Mouse (Mus musculus): ENCODE measurements at regions not wholly inside any gene's neighbourhood (a gene's known extent, or its start where the extent isn't known, plus 50 kb on each side); places are given as distances from the start of the nearest gene placed in this dataset.

DNA sequence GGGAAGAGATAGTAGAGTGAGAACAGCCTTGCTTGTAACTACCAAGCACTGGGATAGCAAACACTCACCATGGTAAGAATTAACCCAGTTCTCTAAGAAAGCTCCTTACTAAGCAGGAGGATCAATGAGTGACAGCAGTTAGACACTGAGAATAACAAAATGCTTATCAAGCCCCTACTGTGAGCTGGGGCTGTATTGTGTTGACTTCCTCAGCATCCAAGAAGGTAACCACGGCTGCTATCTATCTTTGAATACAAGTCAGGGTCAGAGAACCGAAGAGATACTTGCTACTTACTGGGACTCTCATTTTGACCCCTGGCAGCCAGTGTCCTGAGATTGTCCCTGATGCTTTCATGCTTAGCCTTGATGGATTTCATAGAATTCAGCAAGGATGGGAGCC is 1248.4 kb upstream of the A1bg start:
- DNase-seq (ENCODE audit: extremely low read depth), result no peak
- Histone ChIP-seq H3K9ac (ENCODE audit: insufficient read depth, low read depth) (no peak overlapping the region), H3K36me3 (replicated peaks in 1 of 2; ENCODE audit: control insufficient read depth in 1 of 2, insufficient read depth in 1 of 2, low read length in 1 of 2) (peaks cover 34 to 82% of the 10 kb centered on the region in 2 experiments), H3K79me2 (replicated peaks; ENCODE audit: control insufficient read depth, extremely low read depth, insufficient read depth, poor library complexity, severe bottlenecking) (peaks cover 85% of the 10 kb centered on the region), H3K4me1 (ENCODE audit: control insufficient read depth in 1 of 2, insufficient read depth in 2 of 2) (peaks cover 65 to 98% of the 10 kb centered on the region in 2 experiments), H3K4me2 (ENCODE audit: insufficient read depth, low read depth, poor library complexity, severe bottlenecking) (peak overlapping the region; percentile 23), H3K27ac (ENCODE audit: insufficient read depth, low read depth) (peak overlapping the region; percentile 58), H3K4me3 (replicated peaks in 1 of 3; ENCODE audit: low read depth in 2 of 3, low read length in 2 of 3, poor library complexity in 1 of 3) (no peak overlapping the region), H3K27me3 (replicated peaks) (no peaks in the 10 kb centered on the region), H3K9me3 (replicated peaks; ENCODE audit: low read length) (no peaks in the 10 kb centered on the region)
- in situ Hi-C loops (cut with MboI; ENCODE audit: low pct_ligation_motif_present, low pct_unique_long_range_greater_than_20kb, low sequenced_read_pairs), result no loop called here
- TF ChIP-seq ZKSCAN1 (IDR thresholded peaks at IDR 0.05; ENCODE audit: borderline replicate concordance, low read depth, low read length), result no peak
- TF ChIP-seq ZMIZ1 (IDR thresholded peaks at IDR 0.05; ENCODE audit: low read depth, low read length), result no peak
- no peak for TF ChIP-seq CHD2 (IDR thresholded peaks at IDR 0.05; ENCODE audit: low read length)
- TF ChIP-seq JUN (IDR thresholded peaks at IDR 0.05; ENCODE audit: insufficient read depth, low read depth, low read length), result no peak
- TF ChIP-seq CHD1 (IDR thresholded peaks at IDR 0.05; ENCODE audit: low read depth, low read length), result peak; percentile 10; the same call in 1 of the 2 replicates
- no peak for TF ChIP-seq NRF1 (IDR thresholded peaks at IDR 0.05; ENCODE audit: low read depth, low read length)
- dilution Hi-C loops (cut with MboI; ENCODE audit: extremely low pct_ligation_motif_present, extremely low pct_unique_long_range_greater_than_20kb, low sequenced_read_pairs), result no loop called here

- Histone ChIP-seq H3K36me3 (replicated peaks in 1 of 2; ENCODE audit: control insufficient read depth in 1 of 2, insufficient read depth in 1 of 2, low read length in 1 of 2) (peaks cover 32 to 82% of the 10 kb centered on the region in 2 experiments), H3K4me1 (ENCODE audit: control insufficient read depth in 1 of 2, insufficient read depth in 2 of 2) (peaks cover 63 to 98% of the 10 kb centered on the region in 2 experiments), H3K4me3 (replicated peaks in 1 of 3; ENCODE audit: low read depth in 2 of 3, low read length in 2 of 3, poor library complexity in 1 of 3) (no peak overlapping the region), H3K27ac (ENCODE audit: insufficient read depth, low read depth) (peak overlapping the region; percentile 99), H3K4me2 (ENCODE audit: insufficient read depth, low read depth, poor library complexity, severe bottlenecking) (peak overlapping the region; percentile 76), H3K9me3 (replicated peaks; ENCODE audit: low read length) (no peaks in the 10 kb centered on the region), H3K9ac (ENCODE audit: insufficient read depth, low read depth) (peak overlapping the region; percentile 30; the same call in 1 of the 2 replicates), H3K79me2 (replicated peaks; ENCODE audit: control insufficient read depth, extremely low read depth, insufficient read depth, poor library complexity, severe bottlenecking) (peaks cover 85% of the 10 kb centered on the region), H3K27me3 (replicated peaks) (no peaks in the 10 kb centered on the region)
- dilution Hi-C loops (cut with MboI; ENCODE audit: extremely low pct_ligation_motif_present, extremely low pct_unique_long_range_greater_than_20kb, low sequenced_read_pairs), result no loop called here
- DNase-seq (ENCODE audit: extremely low read depth), result no peak
- in situ Hi-C loops (cut with MboI; ENCODE audit: low pct_ligation_motif_present, low pct_unique_long_range_greater_than_20kb, low sequenced_read_pairs), result no loop called here
- TF ChIP-seq MYC (IDR thresholded peaks at IDR 0.05; ENCODE audit: low read depth, low read length) (no peak), ZMIZ1 (IDR thresholded peaks at IDR 0.05; ENCODE audit: low read depth, low read length) (peak; percentile 47), ETS1 (conservative IDR thresholded peaks at IDR 0.05; ENCODE audit: low read depth, low read length) (no peak), UBTF (IDR thresholded peaks at IDR 0.05; ENCODE audit: low read depth, low read length) (no peak), MAX (IDR thresholded peaks at IDR 0.05; ENCODE audit: low read length) (no peak), ZNF384 (IDR thresholded peaks at IDR 0.05; ENCODE audit: low read depth, low read length) (peak; percentile 70), USF2 (conservative IDR thresholded peaks at IDR 0.05; ENCODE audit: low read depth, low read length) (no peak), SMC3 (IDR thresholded peaks at IDR 0.05; ENCODE audit: low read depth, low read length) (no peak; the same call in 1 of the 2 replicates), USF1 (IDR thresholded peaks at IDR 0.05; ENCODE audit: low read depth, low read length) (no peak), MXI1 (IDR thresholded peaks at IDR 0.05; ENCODE audit: low read depth, low read length) (no peak), MEF2A (IDR thresholded peaks at IDR 0.05; ENCODE audit: borderline replicate concordance, low read depth, low read length) (no peak), E2F4 (IDR thresholded peaks at IDR 0.05; ENCODE audit: insufficient replicate concordance, low read depth, low read length) (no peak), PAX5 (IDR thresholded peaks at IDR 0.05; ENCODE audit: low read length) (no peak), GABPA (IDR thresholded peaks at IDR 0.05; ENCODE audit: insufficient replicate concordance, low read depth, low read length) (no peak), KAT2A (IDR thresholded peaks at IDR 0.05; ENCODE audit: insufficient replicate concordance, low read length) (0 out of 2 replicates have a peak, but pooled peaks have one; percentile 46), CHD2 (IDR thresholded peaks at IDR 0.05; ENCODE audit: low read length) (0 out of 2 replicates have a peak, but pooled peaks have one; percentile 22), POLR2A (IDR thresholded peaks at IDR 0.05; ENCODE audit: low read depth, low read length) (no peak), MAFK (IDR thresholded peaks at IDR 0.05; ENCODE audit: insufficient replicate concordance, low read length) (no peak; the same call in 1 of the 2 replicates), EP300 (IDR thresholded peaks at IDR 0.05; ENCODE audit: low read length) (no peak; the same call in 1 of the 2 replicates), HCFC1 (IDR thresholded peaks at IDR 0.05; ENCODE audit: low read depth, low read length) (no peak), JUN (IDR thresholded peaks at IDR 0.05; ENCODE audit: insufficient read depth, low read depth, low read length) (no peak), CHD1 (IDR thresholded peaks at IDR 0.05; ENCODE audit: low read depth, low read length) (no peak; the same call in 1 of the 2 replicates), RAD21 (IDR thresholded peaks at IDR 0.05; ENCODE audit: low read depth, low read length) (no peak), RCOR1 (conservative IDR thresholded peaks at IDR 0.05; ENCODE audit: low read depth, low read length) (peak; percentile 58; the same call in 1 of the 2 replicates), ZKSCAN1 (IDR thresholded peaks at IDR 0.05; ENCODE audit: borderline replicate concordance, low read depth, low read length) (no peak), ZC3H11A (IDR thresholded peaks at IDR 0.05; ENCODE audit: low read depth, low read length) (no peak), POLR2AphosphoS2 (IDR thresholded peaks at IDR 0.05; ENCODE audit: low read depth, low read length) (peak; percentile 52; the same call in 1 of the 2 replicates), CTCF (conservative IDR thresholded peaks at IDR 0.05 in 1 of 2, IDR thresholded peaks at IDR 0.05 in 1 of 2; ENCODE audit: low read depth in 2 of 2, low read length in 2 of 2) (no peak), MAZ (IDR thresholded peaks at IDR 0.05; ENCODE audit: low read depth, low read length) (no peak), BHLHE40 (IDR thresholded peaks at IDR 0.05; ENCODE audit: low read depth, low read length) (no peak), NELFE (IDR thresholded peaks at IDR 0.05; ENCODE audit: low read depth, low read length) (no peak)
Observed at GRCm38 (mm10) chr15:62170337-62170736, 1247.5 kb upstream of the A1bg start.
